Mouse (Mus musculus) G1E (cell line): ENCODE results near the gene Plppr3.

Source experiments
- CTCF ChIP-seq: IDR thresholded peaks from 2 replicates; pipeline ENCODE4 v1.5.1; 2012; ENCODE audit warnings: low read depth, low read length, inconsistent platforms, mixed read lengths
- GATA1 ChIP-seq: IDR thresholded peaks from 2 replicates; pipeline ENCODE4 v1.6.1; 2012; ENCODE audit warnings: borderline replicate concordance, low read length, inconsistent platforms, mixed read lengths

GRCm38 (mm10) chr10:79832026-79832785 is 42.2 kb downstream of the Plppr3 start:
- TF ChIP-seq CTCF = no peak
- TF ChIP-seq GATA1 = no peak
